Mouse (Mus musculus) MEL (cell line): ENCODE results near the gene Ucp2. TPM values are rescaled to one million over a fixed set of nuclear protein-coding genes. Genes with fewer than 3 reads are reported as not detected.

ENCODE experiments used
- DNase-seq: peaks from one replicate; pipeline ENCODE4 v3.0.0; 2011; ENCODE audit warnings: low read depth, low spot score
- H3K27ac ChIP-seq: 2 replicates; pipeline ENCODE4 v1.5.1; 2012; ENCODE audit warnings: low read depth, mild to moderate bottlenecking, control low read depth, low read length, moderate library complexity; ENCODE audit not compliant: control insufficient read depth
- H3K27me3 ChIP-seq, 2 experiments: fragments of 150-350 bp in 1 of 2; sonication (generic) in 1 of 2; 2 replicates each; pipeline ENCODE4 v1.6.1; 2012; ENCODE audit warnings: low read length in 2 of 2, mild to moderate bottlenecking in 2 of 2, improper control_type of control experiment in 1 of 2, moderate library complexity in 1 of 2; ENCODE audit not compliant: insufficient read depth in 2 of 2, control insufficient read depth in 1 of 2
- H3K36me3 ChIP-seq, 2 experiments: 2 replicates each; pipeline ENCODE4 v1.6.1; 2012 to 2014; ENCODE audit warnings: low read length in 2 of 2, improper control_type of control experiment in 1 of 2, inconsistent platforms in 1 of 2, mild to moderate bottlenecking in 1 of 2; ENCODE audit not compliant: insufficient read depth in 2 of 2, control insufficient read depth in 1 of 2
- H3K4me1 ChIP-seq, 2 experiments: fragments of 150-350 bp in 1 of 2; sonication (generic) in 1 of 2; 2 replicates each; pipeline ENCODE4 v1.6.1; 2012; ENCODE audit warnings: low read length in 2 of 2, improper control_type of control experiment in 1 of 2, mild to moderate bottlenecking in 1 of 2; ENCODE audit not compliant: insufficient read depth in 2 of 2, control insufficient read depth in 1 of 2
- H3K4me3 ChIP-seq, 2 experiments: fragments of 150-350 bp in 1 of 2; sonication (generic) in 1 of 2; 2 replicates each; pipeline ENCODE4 v1.5.1; 2012; ENCODE audit warnings: low read depth in 2 of 2, low read length in 2 of 2, mild to moderate bottlenecking in 2 of 2, moderate library complexity in 2 of 2, control low read depth in 1 of 2, improper control_type of control experiment in 1 of 2; ENCODE audit not compliant: control insufficient read depth in 1 of 2, insufficient read depth in 1 of 2
- H3K79me2 ChIP-seq: 2 replicates; pipeline ENCODE4 v1.6.1; 2012; ENCODE audit warnings: mild to moderate bottlenecking, low read length, moderate library complexity; ENCODE audit not compliant: control insufficient read depth, poor library complexity, insufficient read depth
- H3K9ac ChIP-seq: 2 replicates; pipeline ENCODE4 v1.6.1; 2012; ENCODE audit warnings: low read depth, mild to moderate bottlenecking, control low read depth, low read length, moderate library complexity; ENCODE audit not compliant: control insufficient read depth, poor library complexity, severe bottlenecking
- H3K9me3 ChIP-seq: fragments of 150-350 bp; sonication (generic); replicated peaks from 2 replicates; pipeline ENCODE4 v1.6.1; 2012; ENCODE audit warnings: mild to moderate bottlenecking, low read length, improper control_type of control experiment, moderate library complexity; ENCODE audit not compliant: insufficient read depth
- BHLHE40 ChIP-seq: IDR thresholded peaks from 2 replicates; pipeline ENCODE4 v1.6.1; 2012; ENCODE audit warnings: low read depth, mild to moderate bottlenecking, inconsistent platforms, low read length, improper control_type of control experiment, borderline replicate concordance
- CHD1 ChIP-seq: IDR thresholded peaks from 2 replicates; pipeline ENCODE4 v1.6.1; 2012; ENCODE audit warnings: low read depth, mild to moderate bottlenecking, inconsistent platforms, low read length, improper control_type of control experiment
- E2F4 ChIP-seq: IDR thresholded peaks from 2 replicates; pipeline ENCODE4 v1.6.1; 2011; ENCODE audit warnings: low read depth, low read length, improper control_type of control experiment, borderline replicate concordance
- ELF1 ChIP-seq: IDR thresholded peaks from 2 replicates; pipeline ENCODE4 v1.6.1; 2014; ENCODE audit warnings: low read depth, mild to moderate bottlenecking, inconsistent platforms, low read length, improper control_type of control experiment, moderate library complexity
- GABPA ChIP-seq: IDR thresholded peaks from 2 replicates; pipeline ENCODE4 v1.6.1; 2012; ENCODE audit warnings: low read depth, mild to moderate bottlenecking, inconsistent platforms, low read length, improper control_type of control experiment, moderate library complexity
- GATA1 ChIP-seq: IDR thresholded peaks from 2 replicates; pipeline ENCODE4 v1.6.1; 2011; ENCODE audit warnings: low read depth, low read length, improper control_type of control experiment
- HCFC1 ChIP-seq: IDR thresholded peaks from 2 replicates; pipeline ENCODE4 v1.6.1; 2012; ENCODE audit warnings: low read depth, mild to moderate bottlenecking, inconsistent platforms, low read length, improper control_type of control experiment, moderate library complexity
- MAFK ChIP-seq: IDR thresholded peaks from 2 replicates; pipeline ENCODE4 v1.6.1; 2011; ENCODE audit warnings: low read depth, mild to moderate bottlenecking, low read length, improper control_type of control experiment, borderline replicate concordance
- MAZ ChIP-seq: IDR thresholded peaks from 2 replicates; pipeline ENCODE4 v1.6.1; 2012; ENCODE audit warnings: low read depth, mild to moderate bottlenecking, inconsistent platforms, low read length, improper control_type of control experiment
- MEF2A ChIP-seq: IDR thresholded peaks from 2 replicates; pipeline ENCODE4 v1.6.1; 2014; ENCODE audit warnings: low read depth, mild to moderate bottlenecking, inconsistent platforms, low read length, improper control_type of control experiment; ENCODE audit not compliant: poor library complexity, insufficient replicate concordance, severe bottlenecking; ENCODE audit errors: extremely low read depth
- MYB ChIP-seq: IDR thresholded peaks from 2 replicates; pipeline ENCODE4 v1.6.1; 2011; ENCODE audit warnings: mild to moderate bottlenecking, low read depth, low read length, improper control_type of control experiment
- MYC ChIP-seq: IDR thresholded peaks from 2 replicates; pipeline ENCODE4 v1.6.1; 2011; ENCODE audit warnings: low read depth, mild to moderate bottlenecking, low read length, improper control_type of control experiment, moderate library complexity
- NELFE ChIP-seq: IDR thresholded peaks from 2 replicates; pipeline ENCODE4 v1.6.1; 2011; ENCODE audit warnings: low read depth, low read length, improper control_type of control experiment
- NRF1 ChIP-seq: IDR thresholded peaks from 2 replicates; pipeline ENCODE4 v1.6.1; 2014; ENCODE audit warnings: low read depth, mild to moderate bottlenecking, inconsistent platforms, low read length, improper control_type of control experiment, moderate library complexity; ENCODE audit not compliant: poor library complexity, insufficient read depth, severe bottlenecking
- POLR2AphosphoS2 ChIP-seq: IDR thresholded peaks from 2 replicates; pipeline ENCODE4 v1.6.1; 2011; ENCODE audit warnings: low read length, improper control_type of control experiment
- POLR2AphosphoS5 ChIP-seq: IDR thresholded peaks from 2 replicates; pipeline ENCODE4 v1.6.1; 2012; ENCODE audit warnings: low read depth, borderline replicate concordance, mild to moderate bottlenecking, inconsistent platforms, low read length, moderate library complexity, mixed read lengths
- RCOR1 ChIP-seq: IDR thresholded peaks from 2 replicates; pipeline ENCODE4 v1.6.1; 2012; ENCODE audit warnings: low read depth, mild to moderate bottlenecking, inconsistent platforms, low read length, improper control_type of control experiment
- SMC3 ChIP-seq: IDR thresholded peaks from 2 replicates; pipeline ENCODE4 v1.6.1; 2011; ENCODE audit warnings: low read depth, low read length, improper control_type of control experiment
- TBP ChIP-seq: IDR thresholded peaks from 2 replicates; pipeline ENCODE4 v1.8.0; 2011; ENCODE audit warnings: low read depth, low read length, improper control_type of control experiment
- TCF12 ChIP-seq: IDR thresholded peaks from 2 replicates; pipeline ENCODE4 v1.6.1; 2014; ENCODE audit warnings: low read depth, mild to moderate bottlenecking, inconsistent platforms, low read length, improper control_type of control experiment, moderate library complexity
- USF2 ChIP-seq, 2 experiments: IDR thresholded peaks; 2 replicates each; pipeline ENCODE4 v1.6.1; 2011 to 2012; ENCODE audit warnings: improper control_type of control experiment in 2 of 2, low read length in 2 of 2, borderline replicate concordance in 1 of 2, inconsistent platforms in 1 of 2, low read depth in 1 of 2, mild to moderate bottlenecking in 1 of 2; ENCODE audit not compliant: insufficient read depth in 1 of 2
- ZNF384 ChIP-seq: IDR thresholded peaks from 2 replicates; pipeline ENCODE4 v1.6.1; 2012; ENCODE audit warnings: low read depth, mild to moderate bottlenecking, inconsistent platforms, low read length, improper control_type of control experiment
- polyA plus RNA-seq, 2 experiments: library from polyadenylated mRNA; stranded (reverse) in 1 of 2; unstranded in 1 of 2; fragments of >175 nt in 1 of 2; fragments of >200 nt in 1 of 2; gene quantifications; 2 replicates each; pipeline versions ENCODE4 v1.2.1 to v1.2.4; 2012; ENCODE audit warnings: low replicate concordance in 2 of 2, low read depth in 1 of 2; ENCODE audit not compliant: insufficient read length in 2 of 2, insufficient read depth in 1 of 2, missing spikeins in 1 of 2
- total RNA-seq: library from RNA; depleted of rRNA; stranded (reverse); fragments of 300-350 nt; gene quantifications from 2 replicates; pipeline ENCODE4 v1.2.3, GENCODE M21; 2012

Gene Ucp2
- total and polyA plus RNA-seq, 3 experiments, result 139 to 724 TPM; not detected in 1

GRCm38 (mm10) chr7:100497982-100498381 lies 4.8 kb downstream of the Ucp2 start:
- no peak overlapping the region for H3K27ac ChIP-seq

GRCm38 (mm10) chr7:100499465-100499864 lies 6.3 kb downstream of the Ucp2 start:
- Histone ChIP-seq H3K27me3 (no peaks in the 10 kb centered on the region), H3K4me1 (peaks cover 3 to 19% of the 10 kb centered on the region in 2 experiments; a peak in 3 of 4 replicates), H3K27ac (no peak overlapping the region), H3K79me2 (peaks cover 20% of the 10 kb centered on the region), H3K9me3 (no peaks in the 10 kb centered on the region), H3K36me3 (peaks cover 0 to 8% of the 10 kb centered on the region in 2 experiments; a peak in 3 of 4 replicates), H3K9ac (no peak overlapping the region), H3K4me3 (no peak overlapping the region)
- TF ChIP-seq MEF2A, result no peak
- no peak for TF ChIP-seq NELFE
- no peak for TF ChIP-seq NRF1
- no peak for TF ChIP-seq BHLHE40
- no peak for TF ChIP-seq POLR2AphosphoS5
- no peak for TF ChIP-seq HCFC1
- TF ChIP-seq TBP, result no peak
- TF ChIP-seq E2F4, result no peak
- TF ChIP-seq GATA1, result no peak
- no peak for TF ChIP-seq RCOR1
- no peak for TF ChIP-seq TCF12
- TF ChIP-seq CHD1, result no peak
- no peak for TF ChIP-seq POLR2AphosphoS2
- TF ChIP-seq GABPA, result no peak
- no peak for TF ChIP-seq MYC
- no peak for TF ChIP-seq USF2 (IDR thresholded peaks at IDR 0.05; ENCODE audit: borderline replicate concordance in 1 of 2, insufficient read depth in 1 of 2, low read depth in 1 of 2, low read length in 2 of 2)
- no peak for TF ChIP-seq ELF1
- no peak for TF ChIP-seq ZNF384
- TF ChIP-seq SMC3, result no peak
- no peak for TF ChIP-seq MAFK
- no peak for DNase-seq

More at GRCm38 (mm10) chr7:100497982-100498381, 4.8 kb downstream of the Ucp2 start:
- DNase-seq, result no peak
- TF ChIP-seq MAZ, result no peak
- no peak for TF ChIP-seq MYB
- TF ChIP-seq E2F4, result no peak
- no peak for TF ChIP-seq NELFE
- no peak for TF ChIP-seq POLR2AphosphoS2
- H3K79me2 ChIP-seq, result peaks cover 33% of the 10 kb centered on the region
- H3K9me3 ChIP-seq, result no peaks in the 10 kb centered on the region
- H3K4me3 ChIP-seq, result no peak overlapping the region
- peaks cover 0 to 8% of the 10 kb centered on the region in 2 experiments; a peak in 3 of 4 replicates for H3K36me3 ChIP-seq
- no peaks in the 10 kb centered on the region for H3K27me3 ChIP-seq
- peaks cover 3 to 19% of the 10 kb centered on the region in 2 experiments; a peak in 3 of 4 replicates for H3K4me1 ChIP-seq
- no peak overlapping the region for H3K9ac ChIP-seq
